Mouse (Mus musculus) C2C12 (cell line): ENCODE measurements at regions not wholly inside any gene's neighbourhood (a gene's known extent, or its start where the extent isn't known, plus 50 kb on each side); places are given as distances from the start of the nearest gene placed in this dataset.

Experiments used
- CTCF ChIP-seq: IDR thresholded peaks from one replicate; pipeline ENCODE4 v1.5.1; 2011; ENCODE audit not compliant: control insufficient read depth, insufficient read depth, insufficient read length
- MAX ChIP-seq: IDR thresholded peaks from one replicate; pipeline ENCODE4 v1.6.1; 2011; ENCODE audit warnings: mild to moderate bottlenecking, control low read depth
- MYOD1 ChIP-seq: IDR thresholded peaks from one replicate; pipeline ENCODE4 v1.6.1; 2011; ENCODE audit warnings: low read depth; ENCODE audit not compliant: control insufficient read depth, insufficient read length
- USF1 ChIP-seq: IDR thresholded peaks from one replicate; pipeline ENCODE4 v1.6.1; 2011; ENCODE audit warnings: low read depth, mild to moderate bottlenecking, control low read depth, moderate library complexity

DNA sequence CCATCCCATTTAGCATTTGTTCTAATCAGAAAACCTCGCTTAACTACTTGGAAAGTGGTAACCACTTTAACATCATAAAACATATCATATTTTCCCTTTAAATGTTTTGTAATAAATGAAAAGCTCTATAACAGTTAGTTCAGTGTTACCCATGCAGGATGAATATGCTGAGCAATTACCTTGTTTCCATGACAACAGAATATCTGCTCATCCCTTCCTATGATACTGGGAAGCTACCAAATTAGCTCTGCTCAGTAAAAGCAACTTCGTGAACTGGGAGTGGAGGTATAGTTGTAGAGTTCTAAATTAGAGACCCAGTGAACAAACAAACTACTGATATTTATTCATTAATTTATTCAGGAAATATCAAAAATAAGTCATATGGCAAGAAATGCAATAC is 595.0 kb downstream of the Epm2a start:
- TF ChIP-seq CTCF (no peak), USF1 (no peak), MYOD1 (no peak), MAX (no peak)
